Mouse (Mus musculus) brain, adult 2 months (tissue): ENCODE data around the gene Nat10.

ENCODE experiments used
- DNase-seq: peaks from one replicate; pipeline ENCODE4 v3.0.0; 2011; ENCODE audit warnings: low read depth, low spot score

Nat10 gene

GRCm38 (mm10) chr2:103746096-103746495, 15.0 kb downstream of the Nat10 start:
- DNase-seq = peak; percentile 61

GRCm38 (mm10) chr2:103745481-103745880, 15.6 kb downstream of the Nat10 start:
- DNase-seq = peak; percentile 32

GRCm38 (mm10) chr2:103743988-103744387, 17.1 kb downstream of the Nat10 start:
- peak; percentile 73 for DNase-seq

GRCm38 (mm10) chr2:103743536-103743935, 17.5 kb downstream of the Nat10 start:
- DNase-seq = no peak

- DNase-seq = no peak
Observed at GRCm38 (mm10) chr2:103742821-103743220, 18.2 kb downstream of the Nat10 start.

- no peak for DNase-seq
Observed at GRCm38 (mm10) chr2:103731423-103731822, 29.6 kb downstream of the Nat10 start.

- DNase-seq = peak; percentile 86
Observed at GRCm38 (mm10) chr2:103730999-103731398, 30.1 kb downstream of the Nat10 start.

- DNase-seq = no peak
Observed at GRCm38 (mm10) chr2:103728027-103728540, 33.0 kb downstream of the Nat10 start.

- DNase-seq = no peak
Observed at GRCm38 (mm10) chr2:103724521-103724920, 36.5 kb downstream of the Nat10 start.

- DNase-seq = no peak
Observed at GRCm38 (mm10) chr2:103719292-103719646, 41.8 kb downstream of the Nat10 start.

- DNase-seq = peak; percentile 82
Observed at GRCm38 (mm10) chr2:103718594-103719291, 42.3 kb downstream of the Nat10 start.

GRCm38 (mm10) chr2:103714412-103714811, 46.7 kb downstream of the Nat10 start:
- DNase-seq = no peak

GRCm38 (mm10) chr2:103713831-103714230, 47.2 kb downstream of the Nat10 start:
- no peak for DNase-seq

GRCm38 (mm10) chr2:103710849-103711248, 50.2 kb downstream of the Nat10 start:
- DNase-seq = peak; percentile 29

- DNase-seq = no peak
Observed at GRCm38 (mm10) chr2:103707056-103707776, 53.9 kb downstream of the Nat10 start.

GRCm38 (mm10) chr2:103706226-103706625, 54.8 kb downstream of the Nat10 start:
- DNase-seq = peak; percentile 89

GRCm38 (mm10) chr2:103705826-103706225, 55.2 kb downstream of the Nat10 start:
- no peak for DNase-seq

GRCm38 (mm10) chr2:103703865-103704264, 57.2 kb downstream of the Nat10 start:
- DNase-seq = no peak

- no peak for DNase-seq
Observed at GRCm38 (mm10) chr2:103703336-103703735, 57.7 kb downstream of the Nat10 start.

GRCm38 (mm10) chr2:103700514-103700913, 60.6 kb downstream of the Nat10 start:
- DNase-seq = peak; percentile 21

- peak; percentile 46 for DNase-seq
Observed at GRCm38 (mm10) chr2:103696177-103696576, 64.9 kb downstream of the Nat10 start.

GRCm38 (mm10) chr2:103694777-103695563, 66.1 kb downstream of the Nat10 start:
- DNase-seq = no peak
